Mouse (Mus musculus) urinary bladder, postnatal 4 days (tissue): Measurements from ENCODE around the gene Foxr1.
"Not testable (repeated sequence)": the region's sequence is repeated elsewhere in the genome, so short reads cannot be mapped to it uniquely, and the experiment has no call there.

Experiments
- DNase-seq, 2 experiments: peaks; one replicate each; pipeline ENCODE4 v3.0.0; 2021 to 2022; ENCODE audit warnings: low spot score in 2 of 2

Gene Foxr1

DNA sequence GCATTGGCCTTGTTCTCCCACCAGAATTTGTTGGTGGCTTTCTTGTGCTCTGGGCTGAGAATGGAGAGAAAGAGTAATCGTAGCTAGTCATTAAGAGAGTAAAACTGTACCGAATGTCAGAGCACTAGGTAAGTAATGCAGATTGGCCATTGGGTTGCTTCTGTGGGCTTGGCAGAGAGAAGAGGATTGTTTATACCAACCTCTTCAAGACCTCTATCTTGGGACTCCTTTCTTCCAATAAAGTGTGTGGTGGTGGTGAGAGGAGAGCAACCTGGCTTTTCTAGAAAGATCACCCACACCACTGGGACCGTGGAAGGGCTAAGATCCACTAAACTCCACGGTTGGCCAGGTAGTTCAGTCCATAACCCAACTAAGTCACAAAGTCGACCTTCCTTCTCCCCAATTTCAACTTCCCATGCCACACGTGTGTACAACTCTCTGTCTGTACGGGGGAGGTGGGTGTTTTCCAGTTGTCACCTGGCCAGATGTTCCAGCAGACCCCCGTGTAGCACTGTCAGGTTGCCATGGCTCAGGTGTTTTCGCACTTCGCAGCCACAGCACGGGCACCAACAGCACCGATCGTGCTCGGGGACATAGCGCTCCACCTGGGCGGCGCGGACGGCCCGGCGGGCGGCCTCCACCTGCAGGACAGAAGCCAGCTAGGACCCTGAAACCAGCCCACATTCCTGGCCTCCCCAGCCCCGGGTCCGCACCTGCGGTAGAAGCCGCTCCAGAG is 23.6 kb downstream of the Foxr1 start:
- DNase-seq = no peak

DNA sequence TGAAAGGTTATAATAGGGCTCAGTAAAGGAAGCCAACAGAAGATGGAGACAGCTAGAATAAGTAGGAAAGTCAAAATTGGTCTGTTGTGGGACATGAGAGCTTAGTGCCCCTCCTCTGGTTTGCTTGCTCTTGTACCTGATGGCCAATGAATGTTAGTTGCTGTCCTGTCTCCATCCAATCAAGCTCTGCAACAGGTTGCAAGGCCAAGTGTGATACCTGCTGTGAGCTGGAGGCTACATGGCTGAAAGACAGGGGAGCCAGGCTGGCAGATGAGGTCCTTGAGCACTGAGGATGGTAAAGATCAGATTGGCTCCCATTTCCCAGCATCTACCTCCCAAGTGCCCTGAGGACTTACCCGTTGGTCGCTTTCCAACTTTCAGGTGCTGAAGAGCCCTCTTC is 28.2 kb downstream of the Foxr1 start:
- no peak for DNase-seq

DNA sequence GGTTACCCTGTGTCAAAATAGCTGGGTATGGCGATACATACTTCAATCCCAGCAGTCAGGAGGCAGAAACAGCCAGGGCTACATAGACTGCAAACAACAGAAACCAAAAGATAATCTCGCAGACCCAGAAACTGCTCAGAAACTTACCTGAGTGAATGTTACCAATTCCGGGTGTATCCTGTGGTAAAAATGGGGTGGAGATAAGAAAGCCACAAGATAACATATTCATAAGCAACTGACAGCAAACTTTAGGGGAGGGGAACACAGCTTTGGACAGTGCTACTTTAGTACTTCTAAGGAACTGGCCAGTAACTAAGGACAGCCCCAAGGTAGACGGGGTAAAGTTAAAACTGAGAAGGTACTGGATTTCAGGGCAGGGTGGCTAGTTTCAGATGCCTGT is 28.6 kb downstream of the Foxr1 start:
- DNase-seq = no peak

DNA sequence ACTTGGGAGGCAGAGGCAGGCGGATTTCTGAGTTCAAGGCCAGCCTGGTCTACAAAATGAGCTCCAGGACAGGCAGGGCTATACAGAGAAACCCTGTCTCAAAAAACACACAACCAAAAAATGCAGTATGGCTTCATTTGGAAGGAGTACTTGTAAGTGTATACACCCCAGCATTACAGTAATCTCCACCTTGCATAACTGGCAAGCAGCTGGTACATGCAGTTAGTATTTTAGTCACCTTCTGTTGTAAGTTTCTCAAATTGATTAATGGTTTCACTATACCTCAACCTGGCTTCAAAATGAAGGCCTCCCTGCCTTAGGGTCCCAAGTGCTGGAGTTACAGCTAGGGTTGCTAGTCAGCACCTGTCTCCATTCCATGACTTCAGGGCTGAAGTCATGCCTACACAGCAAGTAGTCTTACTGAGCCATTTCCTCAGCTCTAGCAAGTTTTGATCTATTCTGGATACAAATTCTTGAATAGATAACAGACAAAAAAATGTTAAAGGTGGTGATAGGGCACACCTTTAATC is 29.3 kb downstream of the Foxr1 start:
- no peak for DNase-seq

DNA sequence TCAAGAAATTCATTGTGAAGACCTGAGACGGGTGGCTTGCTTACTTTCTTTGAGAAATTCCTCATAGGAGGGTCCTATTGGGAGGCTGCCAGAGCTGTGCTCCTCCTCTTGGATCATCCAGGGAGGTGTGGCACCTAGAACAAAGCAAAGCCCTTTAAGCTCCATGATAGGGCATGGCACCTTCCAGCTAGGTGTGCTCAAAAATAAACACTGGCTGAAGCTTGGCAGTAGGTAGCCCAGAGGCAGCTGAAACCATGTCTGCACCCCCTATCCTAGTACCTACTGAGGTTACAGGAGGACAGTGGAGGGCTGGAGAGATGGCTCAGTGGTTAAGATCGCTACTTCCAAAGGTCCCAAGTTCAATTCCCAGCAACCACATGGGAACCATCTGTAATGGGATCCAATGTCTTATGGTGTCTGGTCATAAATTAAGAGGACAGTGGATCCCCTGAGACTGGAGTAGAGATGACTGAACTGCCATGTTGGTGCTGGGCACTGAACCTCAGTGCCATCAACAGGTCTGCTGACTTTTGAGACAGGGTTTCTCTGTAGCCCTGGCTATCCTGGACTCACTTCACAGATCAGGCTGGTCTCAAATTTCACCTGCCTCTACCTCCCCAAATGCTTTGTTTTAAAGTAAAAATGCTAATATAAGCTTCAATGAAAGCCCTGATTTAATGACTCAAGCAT is 30.1 kb downstream of the Foxr1 start:
- DNase-seq = no peak

DNA sequence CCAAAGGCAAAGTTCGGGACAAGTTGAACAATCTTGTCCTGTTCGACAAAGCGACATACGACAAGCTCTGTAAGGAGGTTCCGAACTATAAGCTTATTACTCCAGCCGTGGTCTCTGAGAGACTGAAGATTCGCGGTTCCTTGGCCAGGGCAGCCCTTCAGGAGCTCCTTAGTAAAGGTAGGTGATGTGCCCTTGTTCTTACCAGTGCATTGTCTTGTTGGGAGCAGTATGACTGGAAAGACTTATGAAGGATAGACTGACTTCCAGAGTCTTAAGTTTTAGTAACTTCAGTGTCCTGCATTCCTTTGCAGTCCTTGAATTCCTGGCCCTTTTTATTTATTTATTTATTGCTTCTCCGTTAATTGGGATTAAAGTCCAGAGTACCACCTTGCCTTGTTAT is 32.2 kb downstream of the Foxr1 start:
- DNase-seq = not testable (repeated sequence)

DNA sequence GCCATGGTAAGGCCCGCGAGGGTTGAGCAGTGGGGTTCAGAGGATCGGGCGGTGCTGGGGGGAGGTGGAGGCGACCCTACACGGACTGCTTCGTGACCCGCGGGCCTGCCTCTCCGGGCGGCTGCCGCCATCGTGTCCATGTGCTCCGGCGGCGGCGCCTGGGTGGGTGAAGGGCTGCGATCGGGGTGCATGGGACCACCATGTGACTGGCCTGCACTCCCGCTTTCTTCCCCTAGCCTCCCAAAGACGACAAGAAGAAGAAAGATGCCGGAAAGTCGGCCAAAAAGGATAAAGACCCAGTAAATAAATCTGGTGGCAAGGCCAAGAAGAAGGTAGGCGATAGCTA is 33.2 kb downstream of the Foxr1 start:
- no peak for DNase-seq

DNA sequence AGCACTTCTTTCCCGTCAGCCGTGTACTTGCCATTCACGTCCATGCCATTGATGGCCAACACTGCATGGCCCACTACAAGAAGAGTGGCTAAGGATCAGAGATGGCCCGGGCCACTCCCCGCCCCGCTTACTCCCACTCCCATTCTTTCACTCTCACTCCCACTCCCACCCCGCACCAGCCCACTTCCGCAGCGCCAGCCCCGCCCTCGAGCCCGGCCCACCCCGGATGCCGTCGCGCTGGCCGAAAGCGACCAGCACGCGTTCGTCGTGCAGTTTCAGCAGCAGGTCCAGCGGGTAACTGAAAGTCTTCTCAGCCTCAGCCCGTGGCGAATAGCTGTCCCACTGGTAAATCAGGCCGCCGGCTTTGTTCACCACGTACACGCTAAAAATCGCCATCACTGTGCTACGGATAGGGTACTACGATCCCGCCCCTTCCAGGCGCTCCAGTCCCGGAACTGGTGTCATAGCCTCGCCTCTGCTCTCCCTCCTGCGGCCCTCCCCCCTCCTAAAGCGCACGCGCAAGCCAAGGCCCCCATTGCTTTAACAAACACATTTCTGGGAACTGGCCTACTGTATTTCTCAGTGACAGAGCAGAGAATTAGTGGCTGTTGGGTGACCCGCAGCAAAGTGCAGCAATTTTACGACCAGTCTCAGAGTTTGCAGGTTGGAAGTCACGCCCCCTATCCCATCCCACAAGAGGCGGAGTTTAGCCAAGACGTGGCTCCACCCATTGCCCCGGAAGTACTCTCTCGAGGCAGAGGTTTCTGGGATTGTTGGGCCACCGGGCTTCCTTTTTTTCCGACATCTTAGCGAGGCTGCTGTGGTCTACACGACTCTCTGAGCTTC is 33.8 kb downstream of the Foxr1 start, which contains the start of the genes Rps25 and Trappc4:
Rps25 (plus strand) TSS at position 234 of the 846 bp plus-strand sequence.
Trappc4 (minus strand) TSS at position 695 of the 846 bp plus-strand sequence.
- peak; percentile 90 to 93 for DNase-seq

DNA sequence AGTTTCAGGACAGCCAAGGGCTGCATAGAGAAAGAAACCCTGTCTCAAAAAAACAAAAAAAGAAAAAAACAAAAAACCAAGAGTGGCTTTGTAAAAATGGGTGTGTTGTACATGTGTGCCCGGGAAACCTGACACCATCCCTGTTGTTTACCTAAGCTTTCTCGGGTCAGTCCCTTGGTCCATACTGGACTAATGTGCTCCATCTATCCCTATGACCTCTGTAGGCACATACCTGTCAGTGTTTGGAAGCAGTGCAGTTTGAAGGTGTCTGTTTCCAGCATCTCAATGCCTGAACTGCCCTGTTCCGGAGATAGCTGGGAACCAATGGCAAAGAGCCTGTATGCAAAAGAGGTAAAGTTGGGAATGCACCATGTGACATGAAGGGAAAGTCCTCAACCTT is 35.9 kb downstream of the Foxr1 start:
- no peak for DNase-seq

DNA sequence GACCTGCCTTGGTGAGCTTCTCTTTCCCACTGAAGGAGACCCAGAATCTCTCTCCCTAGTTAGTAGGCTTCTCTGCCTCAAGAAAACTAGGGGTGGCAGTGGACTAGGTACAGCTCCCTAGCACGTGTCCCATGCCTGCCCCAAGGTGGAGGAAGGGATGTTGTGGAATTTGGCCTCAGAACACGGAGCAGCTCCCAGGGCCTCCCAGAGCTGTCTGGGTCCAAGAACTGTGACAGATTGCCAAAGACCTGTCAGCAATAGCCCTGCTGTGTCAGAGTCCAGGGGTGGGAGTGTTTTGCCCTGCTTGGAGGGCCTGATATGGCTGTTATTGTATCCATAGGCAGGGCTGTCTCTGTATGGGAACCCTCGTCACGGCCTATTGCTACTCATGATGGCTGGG is 39.9 kb downstream of the Foxr1 start:
- no peak for DNase-seq

DNA sequence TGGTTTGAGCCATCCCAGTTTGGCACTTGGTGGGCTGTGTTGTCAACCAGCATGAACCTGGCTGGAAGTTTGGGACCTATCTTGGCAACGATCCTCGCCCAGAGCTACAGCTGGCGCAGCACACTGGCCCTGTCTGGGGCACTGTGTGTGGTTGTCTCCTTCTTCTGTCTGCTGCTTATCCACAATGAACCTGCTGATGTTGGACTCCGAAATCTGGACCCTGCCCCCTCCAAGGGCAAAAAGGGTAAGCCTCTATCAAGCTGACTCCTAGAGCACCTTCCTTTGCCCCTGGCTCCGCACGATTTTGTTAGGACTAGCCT is 41.2 kb downstream of the Foxr1 start:
- DNase-seq = no peak

DNA sequence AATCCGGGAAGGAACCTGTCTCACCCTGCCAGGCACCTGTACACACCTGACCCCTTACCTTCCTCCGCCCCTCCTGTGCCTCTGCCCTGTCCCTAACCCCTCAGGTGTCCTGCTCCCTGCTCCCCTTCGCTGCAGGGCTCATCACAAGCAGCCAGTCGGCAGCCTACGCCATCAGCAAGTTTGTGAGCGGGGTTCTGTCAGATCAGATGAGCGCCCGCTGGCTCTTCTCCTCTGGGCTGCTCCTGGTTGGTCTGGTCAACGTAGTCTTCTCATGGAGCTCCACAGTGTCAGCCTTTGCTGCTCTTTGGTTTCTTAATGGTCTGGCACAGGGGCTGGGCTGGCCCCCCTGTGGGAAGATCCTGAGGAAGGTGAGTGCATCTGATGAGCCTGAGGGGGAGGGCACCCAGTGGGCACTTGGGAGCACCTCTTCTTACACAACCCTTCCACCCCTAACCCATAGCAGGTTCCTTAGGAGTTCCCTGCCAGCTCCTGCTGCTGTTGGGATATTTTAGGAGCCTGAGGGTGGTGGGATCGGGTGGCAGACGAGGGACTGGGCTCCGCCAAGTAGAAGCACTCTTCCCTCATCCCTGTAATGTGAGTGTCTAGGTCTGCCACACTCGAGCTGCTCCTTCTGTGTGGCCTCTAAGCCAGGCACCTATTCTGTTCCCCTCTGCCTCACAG is 41.7 kb downstream of the Foxr1 start:
- DNase-seq = no peak

DNA sequence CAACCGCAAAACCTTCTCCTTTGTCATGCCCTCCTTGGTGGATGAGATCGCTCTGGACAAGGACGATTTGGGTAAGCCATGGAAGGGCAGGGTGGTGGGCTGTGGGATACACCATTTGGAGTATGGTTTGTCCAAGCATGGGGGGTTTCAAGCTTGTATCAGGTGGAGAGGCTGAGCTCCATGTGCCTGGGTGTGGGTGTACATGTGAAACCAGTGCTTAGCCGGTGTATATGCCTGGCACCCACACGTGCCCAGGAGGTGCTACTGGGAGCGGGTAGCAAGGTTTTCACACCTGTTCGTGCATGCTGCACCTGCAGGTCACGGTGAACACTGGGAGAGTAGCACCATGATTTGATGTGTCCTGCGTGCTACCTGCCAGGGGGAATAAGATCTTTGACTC is 42.4 kb downstream of the Foxr1 start:
- DNase-seq = no peak

DNA sequence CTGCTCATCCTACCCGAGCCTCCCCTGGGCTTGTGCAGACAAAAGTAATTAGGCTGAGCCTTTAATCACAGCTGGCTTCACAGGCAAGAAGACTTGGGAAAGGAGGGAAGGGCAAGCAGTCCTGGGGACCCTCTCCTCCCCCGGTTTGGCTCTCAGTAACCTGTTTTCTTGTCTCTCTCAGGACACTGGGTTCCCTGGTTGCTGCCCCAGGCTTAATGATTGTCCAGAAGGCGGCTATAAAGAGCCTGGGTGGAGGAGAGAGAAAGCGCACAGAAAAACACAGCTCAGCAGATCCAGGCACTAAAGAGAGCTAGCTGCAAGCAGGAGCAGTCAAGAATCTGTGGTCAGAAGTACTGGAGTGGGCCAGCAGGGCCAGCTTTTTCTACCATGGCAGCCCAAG is 42.8 kb downstream of the Foxr1 start:
- no peak for DNase-seq

DNA sequence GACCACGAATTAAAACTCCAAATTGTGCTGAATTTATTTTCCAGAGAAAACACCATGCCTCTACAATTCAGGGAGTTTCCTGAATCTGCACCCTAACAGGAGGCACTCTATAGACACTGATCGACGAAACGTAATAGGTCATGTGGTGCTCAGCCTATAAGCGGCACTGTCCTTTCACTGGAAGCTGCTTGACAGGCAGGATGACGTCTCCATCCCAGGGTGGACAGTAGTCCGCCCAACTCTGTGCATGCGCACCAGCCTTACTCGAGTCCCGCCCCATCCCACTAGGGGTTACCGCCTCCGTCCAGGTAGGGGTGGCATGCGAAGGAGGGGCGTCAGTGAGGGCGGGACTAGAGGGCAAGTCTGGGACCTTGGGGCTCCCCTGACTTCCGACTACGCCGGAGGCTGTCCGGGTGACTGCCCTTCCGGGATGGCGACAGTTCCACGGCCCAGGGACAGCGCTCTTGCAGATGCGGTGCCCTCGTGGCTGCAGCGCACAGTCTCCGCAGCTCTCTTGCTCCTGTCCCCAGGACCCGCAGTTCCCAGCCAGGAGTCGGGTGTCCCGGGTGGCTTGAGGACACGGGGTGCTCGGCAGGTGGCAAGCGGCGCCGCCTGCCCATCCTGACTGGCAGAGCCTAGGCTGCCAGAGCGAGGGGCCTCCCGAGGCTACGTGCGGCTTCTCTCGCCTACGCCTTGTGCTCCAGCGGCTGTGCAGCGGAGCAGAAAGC is 44.1 kb downstream of the Foxr1 start, which contains the start of gene Slc37a4:
Slc37a4 (plus strand) TSS at position 169 of the 728 bp plus-strand sequence.
- peak; percentile 92 for DNase-seq

DNA sequence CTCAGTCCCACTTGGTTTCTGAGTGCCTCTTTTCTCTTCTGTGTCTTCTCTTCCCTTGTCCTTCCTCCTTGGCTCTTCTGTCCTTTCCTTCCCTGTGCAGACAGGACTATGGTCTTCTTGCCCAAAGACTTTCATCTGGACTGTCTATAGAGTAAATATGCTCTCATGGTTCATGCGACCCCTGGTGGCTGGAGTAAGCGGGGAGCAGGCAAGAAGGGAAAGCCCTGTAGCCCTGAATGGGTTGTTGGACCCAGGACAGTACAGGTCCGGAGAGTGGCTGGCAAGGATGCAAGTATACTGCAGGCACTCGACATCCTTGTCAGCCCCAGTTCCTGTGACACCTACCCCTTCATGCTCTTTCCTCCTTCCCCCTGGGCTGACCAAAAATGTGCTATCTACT is 49.5 kb downstream of the Foxr1 start:
- peak; percentile 59 to 86 for DNase-seq

DNA sequence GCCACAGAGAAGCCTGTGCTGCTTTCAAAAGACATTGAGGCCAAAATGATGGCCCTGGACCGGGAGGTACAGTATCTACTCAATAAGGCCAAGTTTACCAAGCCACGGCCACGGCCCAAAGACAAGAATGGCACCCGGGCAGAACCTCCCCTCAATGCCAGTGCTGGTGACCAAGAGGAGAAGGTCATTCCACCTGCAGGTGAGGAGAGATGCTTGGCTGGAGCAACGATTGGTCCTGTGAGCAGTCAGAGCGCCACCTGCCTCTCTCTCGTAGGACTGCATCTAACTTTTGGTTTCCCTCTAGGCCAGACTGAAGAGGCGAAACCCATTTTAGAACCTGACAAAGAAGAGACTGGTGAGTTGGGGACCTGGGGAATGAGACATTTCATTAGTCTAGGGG is 51.7 kb downstream of the Foxr1 start:
- peak in 1 of 2 experiments; percentile 62 for DNase-seq

DNA sequence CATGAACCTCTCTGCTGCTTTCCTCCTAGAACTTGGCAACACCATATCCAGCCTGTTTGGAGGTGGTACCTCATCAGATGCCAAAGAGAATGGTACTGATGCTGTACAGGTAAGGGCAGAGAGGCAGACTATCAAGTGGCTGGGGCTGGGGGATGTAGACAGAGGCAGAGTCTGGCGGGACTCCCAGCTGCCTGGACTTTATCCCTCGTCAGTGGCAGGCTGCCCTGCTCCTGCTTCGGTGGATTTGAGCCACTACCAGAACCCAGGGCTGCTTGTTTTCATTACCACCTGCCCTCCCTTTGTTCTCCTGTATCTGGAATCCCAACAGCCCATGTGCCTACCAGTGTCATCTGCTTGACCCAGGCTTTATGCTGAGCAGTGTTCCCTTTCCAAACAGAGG is 53.7 kb downstream of the Foxr1 start:
- DNase-seq = no peak

DNA sequence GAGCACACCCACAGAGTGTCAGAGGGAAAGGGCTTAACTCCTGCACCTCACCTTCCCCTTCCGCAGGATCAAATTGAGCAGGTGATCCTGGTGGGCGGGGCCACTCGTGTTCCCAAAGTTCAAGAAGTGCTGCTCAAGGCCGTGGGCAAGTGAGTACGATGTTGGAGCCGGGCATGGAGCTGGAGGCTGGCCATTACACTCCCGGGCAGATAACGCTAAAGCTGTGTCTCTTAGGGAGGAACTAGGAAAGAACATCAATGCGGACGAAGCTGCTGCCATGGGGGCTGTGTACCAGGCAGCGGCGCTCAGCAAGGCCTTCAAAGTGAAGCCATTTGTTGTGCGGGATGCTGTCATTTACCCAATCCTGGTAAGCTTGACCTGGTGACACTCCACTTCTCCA is 56.3 kb downstream of the Foxr1 start:
- no peak for DNase-seq
